Mouse (Mus musculus): Measurements from ENCODE around the gene Hoxd4. TPM values are rescaled to one million over a fixed set of nuclear protein-coding genes. Genes with fewer than 3 reads are reported as not detected.
A peak's percentile ranks its signal among the peaks of the same experiment; 100 is the strongest.

Gene Hoxd4
- polyA plus RNA-seq, 1 experiment, result 2.9 TPM

- WGBS, result 14% methylated on average over 9 of the region's 9 CpGs
- H3K27ac ChIP-seq (ENCODE audit: control insufficient read depth, insufficient read depth, low read depth, low read length, poor library complexity), result no peak overlapping the region
These were observed 35.2 kb upstream of the Hoxd4 start for GRCm38 (mm10) chr2:74676376-74677052.

DNA sequence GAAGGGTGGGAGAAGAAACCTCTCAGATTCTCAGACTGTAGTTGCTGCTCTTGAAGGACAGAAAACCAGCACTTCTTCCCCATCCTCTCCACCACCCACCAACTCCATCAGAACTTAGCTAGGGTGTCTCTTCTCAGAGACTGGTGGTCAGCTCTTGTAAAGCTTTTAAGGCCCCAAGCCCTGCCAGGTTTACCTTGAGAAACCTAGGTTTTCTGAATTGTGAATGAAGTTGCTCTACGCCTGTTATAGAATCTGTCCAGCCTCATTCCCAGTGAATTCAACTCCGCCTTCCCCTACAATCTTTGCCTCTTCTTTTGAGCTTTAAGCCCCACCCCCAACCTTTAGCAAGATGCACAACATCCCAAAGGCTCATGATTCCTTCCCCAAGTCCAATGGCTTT is 34.6 kb upstream of the Hoxd4 start:
- WGBS, result 43% methylated on average over 2 of the region's 2 CpGs
- Histone ChIP-seq H3K4me3 (replicated peaks; ENCODE audit: control insufficient read depth, low read depth, low read length) (no peak overlapping the region), H3K27ac (ENCODE audit: control insufficient read depth, insufficient read depth, low read depth, low read length, poor library complexity) (no peak overlapping the region), H3K4me1 (ENCODE audit: control insufficient read depth, insufficient read depth, low read length) (no peaks in the 10 kb centered on the region)
- TF ChIP-seq POLR2A (IDR thresholded peaks at IDR 0.05; ENCODE audit: borderline replicate concordance, control insufficient read depth, low read depth, low read length) (no peak), CTCF (IDR thresholded peaks at IDR 0.05; ENCODE audit: control insufficient read depth, insufficient read depth, low read length) (no peak)

More at GRCm38 (mm10) chr2:74676376-74677052, 35.2 kb upstream of the Hoxd4 start:
- TF ChIP-seq POLR2A (IDR thresholded peaks at IDR 0.05; ENCODE audit: borderline replicate concordance, control insufficient read depth, low read depth, low read length) (no peak), CTCF (IDR thresholded peaks at IDR 0.05; ENCODE audit: control insufficient read depth, insufficient read depth, low read length) (no peak)
- Histone ChIP-seq H3K4me1 (ENCODE audit: control insufficient read depth, insufficient read depth, low read length) (no peaks in the 10 kb centered on the region), H3K4me3 (replicated peaks; ENCODE audit: control insufficient read depth, low read depth, low read length) (no peak overlapping the region)

GRCm38 (mm10) chr2:74678891-74679595 is 32.7 kb upstream of the Hoxd4 start, which contains the start of gene Hoxd11:
Gene Hoxd11 (plus strand): TSS chr2:74679557.
- 5% methylated on average over 15 of the region's 15 CpGs for WGBS

GRCm38 (mm10) chr2:74679596-74679971 is 32.1 kb upstream of the Hoxd4 start:
- WGBS, result 4% methylated on average over 26 of the region's 26 CpGs

More at GRCm38 (mm10) chr2:74678891-74679595, 32.7 kb upstream of the Hoxd4 start, which contains the start of gene Hoxd11:
- no peak within 1 kb of the TSS for H3K4me3 ChIP-seq (replicated peaks; ENCODE audit: control insufficient read depth, low read depth, low read length)
- no peak within 1 kb of the TSS for H3K27ac ChIP-seq (ENCODE audit: control insufficient read depth, insufficient read depth, low read depth, low read length, poor library complexity)
- no peak for TF ChIP-seq POLR2A (IDR thresholded peaks at IDR 0.05; ENCODE audit: borderline replicate concordance, control insufficient read depth, low read depth, low read length)
- no peak for TF ChIP-seq CTCF (IDR thresholded peaks at IDR 0.05; ENCODE audit: control insufficient read depth, insufficient read depth, low read length)
- no peaks in the 10 kb centered on the region for H3K4me1 ChIP-seq (ENCODE audit: control insufficient read depth, insufficient read depth, low read length)

DNA sequence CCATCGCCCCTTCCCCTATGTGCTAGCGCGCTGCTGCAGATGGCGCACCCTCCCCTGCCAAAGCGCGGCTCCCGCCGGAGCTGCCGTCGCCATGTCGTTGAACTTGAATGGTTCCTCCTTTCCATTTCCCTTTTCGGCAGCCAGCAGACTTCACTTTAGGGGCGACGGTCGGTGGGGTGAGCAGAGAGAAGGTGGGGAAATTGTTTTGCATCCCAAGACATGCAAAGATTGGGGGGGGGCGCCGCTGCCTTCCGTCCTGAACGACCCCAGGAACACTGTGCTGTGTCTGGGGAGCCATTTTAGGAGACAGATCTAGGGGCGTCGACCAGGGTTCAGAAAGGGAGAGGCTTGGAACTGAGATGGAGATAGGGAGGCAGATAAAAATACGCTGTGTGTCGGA is 31.7 kb upstream of the Hoxd4 start:
- TF ChIP-seq POLR2A (IDR thresholded peaks at IDR 0.05; ENCODE audit: borderline replicate concordance, control insufficient read depth, low read depth, low read length), result no peak
- TF ChIP-seq CTCF (IDR thresholded peaks at IDR 0.05; ENCODE audit: control insufficient read depth, insufficient read depth, low read length), result no peak
- 2% methylated on average over 23 of the region's 23 CpGs for WGBS
- Histone ChIP-seq H3K27ac (ENCODE audit: control insufficient read depth, insufficient read depth, low read depth, low read length, poor library complexity) (no peak overlapping the region), H3K4me1 (ENCODE audit: control insufficient read depth, insufficient read depth, low read length) (no peaks in the 10 kb centered on the region), H3K4me3 (replicated peaks; ENCODE audit: control insufficient read depth, low read depth, low read length) (no peak overlapping the region)

More at GRCm38 (mm10) chr2:74679596-74679971, 32.1 kb upstream of the Hoxd4 start:
- H3K4me3 ChIP-seq (replicated peaks; ENCODE audit: control insufficient read depth, low read depth, low read length), result no peak overlapping the region
- TF ChIP-seq CTCF (IDR thresholded peaks at IDR 0.05; ENCODE audit: control insufficient read depth, insufficient read depth, low read length), result no peak
- H3K27ac ChIP-seq (ENCODE audit: control insufficient read depth, insufficient read depth, low read depth, low read length, poor library complexity), result no peak overlapping the region
- H3K4me1 ChIP-seq (ENCODE audit: control insufficient read depth, insufficient read depth, low read length), result no peaks in the 10 kb centered on the region

DNA sequence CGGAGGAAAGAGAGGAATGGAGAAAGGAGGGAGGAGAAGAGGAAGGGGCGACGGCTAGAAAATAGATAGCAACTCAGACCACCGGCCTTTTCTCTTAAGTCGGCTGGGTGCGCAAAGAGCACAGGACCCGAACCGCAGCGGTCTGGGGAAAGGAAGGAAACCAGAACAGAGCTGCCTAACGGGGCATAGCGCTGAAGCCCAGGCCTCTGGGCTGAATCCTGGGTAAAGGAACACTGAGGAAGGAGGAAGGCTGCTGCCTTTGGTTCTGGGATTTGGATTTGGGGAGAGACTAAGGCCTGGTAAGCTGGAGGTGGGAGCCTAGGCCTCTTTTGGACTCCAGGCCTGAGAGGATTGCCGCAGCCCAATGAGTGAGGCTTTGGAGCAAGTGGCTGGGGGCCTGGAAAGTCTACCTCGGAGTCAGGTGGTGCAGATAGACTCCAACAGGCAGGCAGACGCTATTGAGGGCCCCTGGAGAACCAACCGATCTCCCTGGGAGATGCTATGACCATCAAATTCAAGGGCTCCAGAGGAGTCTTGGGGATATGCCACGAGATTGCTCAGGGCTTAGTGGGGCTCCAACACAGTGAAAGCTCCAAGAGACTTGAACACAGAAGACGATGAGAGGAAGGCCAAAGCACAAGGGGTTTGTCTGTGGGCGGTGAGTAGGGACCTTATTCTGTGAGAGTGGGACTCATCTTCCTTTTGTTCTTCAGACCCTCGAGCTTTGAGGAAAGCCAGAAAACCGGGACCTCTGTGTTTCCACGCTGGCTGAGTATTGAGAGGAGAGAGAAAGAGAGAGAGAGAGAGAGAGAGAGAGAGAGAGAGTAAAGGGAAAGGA is 30.9 kb upstream of the Hoxd4 start:
- 7% methylated on average over 21 of the region's 21 CpGs for WGBS
- H3K4me1 ChIP-seq (ENCODE audit: control insufficient read depth, insufficient read depth, low read length), result no peaks in the 10 kb centered on the region
- no peak overlapping the region for H3K27ac ChIP-seq (ENCODE audit: control insufficient read depth, insufficient read depth, low read depth, low read length, poor library complexity)
- TF ChIP-seq CTCF (IDR thresholded peaks at IDR 0.05; ENCODE audit: control insufficient read depth, insufficient read depth, low read length) (no peak), POLR2A (IDR thresholded peaks at IDR 0.05; ENCODE audit: borderline replicate concordance, control insufficient read depth, low read depth, low read length) (no peak)
- H3K4me3 ChIP-seq (replicated peaks; ENCODE audit: control insufficient read depth, low read depth, low read length), result no peak overlapping the region

GRCm38 (mm10) chr2:74681594-74682531 is 29.9 kb upstream of the Hoxd4 start:
- Histone ChIP-seq H3K27ac (ENCODE audit: control insufficient read depth, insufficient read depth, low read depth, low read length, poor library complexity) (peak overlapping the region; percentile 15; the same call in 1 of the 2 replicates), H3K4me1 (ENCODE audit: control insufficient read depth, insufficient read depth, low read length) (no peaks in the 10 kb centered on the region), H3K4me3 (replicated peaks; ENCODE audit: control insufficient read depth, low read depth, low read length) (no peak overlapping the region)
- no peak for TF ChIP-seq POLR2A (IDR thresholded peaks at IDR 0.05; ENCODE audit: borderline replicate concordance, control insufficient read depth, low read depth, low read length)
- no peak for TF ChIP-seq CTCF (IDR thresholded peaks at IDR 0.05; ENCODE audit: control insufficient read depth, insufficient read depth, low read length)
- WGBS, result 3% methylated on average over 78 of the region's 78 CpGs
